Mouse (Mus musculus) forebrain, embryonic 14.5 days (tissue): ENCODE measurements around the gene Fam189a2. TPM values are rescaled to one million over a fixed set of nuclear protein-coding genes. Genes with fewer than 3 reads are reported as not detected.

ENCODE experiments used
- ATAC-seq: fragments of 200-750 bp; cut with Nextera tagmentation; 2 replicates; pipeline ENCODE4 v1.8.0; 2017; ENCODE audit warnings: mild to moderate bottlenecking, moderate library complexity
- DNase-seq: peaks from one replicate; pipeline ENCODE4 v3.0.0-alpha.2; 2015; ENCODE audit warnings: low spot score
- H3K27ac ChIP-seq: fragments of 300-500 bp; sonication (generic); 2 replicates; pipeline ENCODE4 v1.5.1; 2014; ENCODE audit warnings: low read depth, mild to moderate bottlenecking, control low read depth, low read length, moderate library complexity
- H3K27me3 ChIP-seq: fragments of 300-500 bp; sonication (generic); replicated peaks from 2 replicates; pipeline ENCODE4 v1.6.1; 2014; ENCODE audit warnings: low read length, control low read depth, mixed read lengths; ENCODE audit not compliant: control insufficient read depth, insufficient read depth
- H3K36me3 ChIP-seq: fragments of 300-500 bp; sonication (generic); 2 replicates; pipeline ENCODE4 v1.6.1; 2014; ENCODE audit warnings: low read length, control low read depth; ENCODE audit not compliant: control insufficient read depth, insufficient read depth
- H3K4me1 ChIP-seq: fragments of 300-500 bp; sonication (generic); 2 replicates; pipeline ENCODE4 v1.6.1; 2014; ENCODE audit warnings: antibody characterized with exemption, low read length, control low read depth; ENCODE audit not compliant: control insufficient read depth, insufficient read depth
- H3K4me2 ChIP-seq: fragments of 300-500 bp; sonication (generic); 2 replicates; pipeline ENCODE4 v1.6.1; 2014; ENCODE audit warnings: mild to moderate bottlenecking, control low read depth, low read length
- H3K4me3 ChIP-seq: fragments of 300-500 bp; sonication (generic); 2 replicates; pipeline ENCODE4 v1.5.1; 2014; ENCODE audit warnings: low read depth, low read length, control low read depth
- H3K9ac ChIP-seq: fragments of 300-500 bp; sonication (generic); 2 replicates; pipeline ENCODE4 v1.6.1; 2014; ENCODE audit warnings: mild to moderate bottlenecking, low read length, control low read depth, moderate library complexity
- H3K9me3 ChIP-seq: fragments of 300-500 bp; sonication (generic); replicated peaks from 2 replicates; pipeline ENCODE4 v1.6.1; 2016; ENCODE audit warnings: low read length, control low read depth, mixed read lengths; ENCODE audit not compliant: control insufficient read depth
- WGBS: fragments of 180-500 bp; shearing (Covaris S2); extraction: QIAGEN DNeasy Blood & Tissue Kit; methylation state at CpG from one replicate; pipeline ENCODE4 v1.1.7; 2014; 5-methylcytosine and 5-hydroxymethylcytosine counted together
- polyA plus RNA-seq: library from polyadenylated mRNA; unstranded; fragments of >200 nt; fragmentation: Nextera tagmentation; extraction: Ambion mirVana; gene quantifications from 2 replicates; pipeline ENCODE4 v1.2.1, GENCODE M21; 2014

The Fam189a2 gene
- polyA plus RNA-seq, 1 experiment from 2014 or later = 0.80 TPM

GRCm38 (mm10) chr19:24007002-24007637, 23.7 kb downstream of the Fam189a2 start:
- 95% methylated on average over 10 of the region's 10 CpGs for WGBS
- no peak overlapping the region for H3K27ac ChIP-seq
- H3K9me3 ChIP-seq = peaks cover 4% of the 10 kb centered on the region
- no peaks in the 10 kb centered on the region for H3K4me1 ChIP-seq
- no peak for ATAC-seq
- DNase-seq = no peak
- no peak overlapping the region for H3K4me3 ChIP-seq
- no peaks in the 10 kb centered on the region for H3K36me3 ChIP-seq
- H3K27me3 ChIP-seq = no peaks in the 10 kb centered on the region
- H3K9ac ChIP-seq = no peak overlapping the region
- H3K4me2 ChIP-seq = no peak overlapping the region

GRCm38 (mm10) chr19:23995766-23996399, 34.9 kb downstream of the Fam189a2 start:
- Histone ChIP-seq H3K9ac (no peak overlapping the region), H3K27me3 (no peaks in the 10 kb centered on the region), H3K9me3 (no peaks in the 10 kb centered on the region), H3K4me3 (no peak overlapping the region), H3K4me2 (no peak overlapping the region), H3K27ac (no peak overlapping the region), H3K36me3 (no peaks in the 10 kb centered on the region), H3K4me1 (no peaks in the 10 kb centered on the region)
- ATAC-seq = peak; percentile 85; the same call in 1 of the 2 replicates
- peak; percentile 82 for DNase-seq
- 75% methylated on average over 10 of the region's 10 CpGs for WGBS

- no peak for DNase-seq
- Histone ChIP-seq H3K9ac (no peak overlapping the region), H3K27me3 (no peaks in the 10 kb centered on the region), H3K9me3 (no peaks in the 10 kb centered on the region), H3K4me3 (no peak overlapping the region), H3K27ac (no peak overlapping the region), H3K4me1 (no peaks in the 10 kb centered on the region), H3K4me2 (no peak overlapping the region), H3K36me3 (no peaks in the 10 kb centered on the region)
- 93% methylated on average over 4 of the region's 4 CpGs for WGBS
- no peak for ATAC-seq
Observed at GRCm38 (mm10) chr19:23988166-23988565, 42.7 kb downstream of the Fam189a2 start.

- Histone ChIP-seq H3K36me3 (no peaks in the 10 kb centered on the region), H3K4me2 (no peak overlapping the region), H3K4me1 (no peaks in the 10 kb centered on the region), H3K4me3 (no peak overlapping the region), H3K9me3 (no peaks in the 10 kb centered on the region), H3K9ac (no peak overlapping the region), H3K27me3 (no peaks in the 10 kb centered on the region), H3K27ac (no peak overlapping the region)
- 70% methylated on average over 2 of the region's 2 CpGs for WGBS
- ATAC-seq (no peak), DNase-seq (no peak)
Observed at GRCm38 (mm10) chr19:23987291-23987690, 43.5 kb downstream of the Fam189a2 start.

- Histone ChIP-seq H3K4me3 (no peak overlapping the region), H3K4me1 (no peaks in the 10 kb centered on the region), H3K9me3 (no peaks in the 10 kb centered on the region), H3K36me3 (no peaks in the 10 kb centered on the region), H3K27ac (no peak overlapping the region), H3K27me3 (no peaks in the 10 kb centered on the region), H3K9ac (no peak overlapping the region), H3K4me2 (no peak overlapping the region)
- no peak for ATAC-seq
- 69% methylated on average over 6 of the region's 6 CpGs for WGBS
- DNase-seq = no peak
Observed at GRCm38 (mm10) chr19:23984186-23984585, 46.6 kb downstream of the Fam189a2 start.

GRCm38 (mm10) chr19:23980598-23980997, 50.2 kb downstream of the Fam189a2 start:
- Histone ChIP-seq H3K36me3 (no peaks in the 10 kb centered on the region), H3K9ac (no peak overlapping the region), H3K4me3 (no peak overlapping the region), H3K27ac (no peak overlapping the region), H3K4me1 (no peaks in the 10 kb centered on the region), H3K27me3 (no peaks in the 10 kb centered on the region), H3K4me2 (no peak overlapping the region), H3K9me3 (no peaks in the 10 kb centered on the region)
- WGBS = 70% methylated on average over 3 of the region's 3 CpGs
- DNase-seq = no peak
- no peak for ATAC-seq

GRCm38 (mm10) chr19:23977901-23978443, 52.8 kb downstream of the Fam189a2 start:
- no peaks in the 10 kb centered on the region for H3K9me3 ChIP-seq
- no peaks in the 10 kb centered on the region for H3K36me3 ChIP-seq
- no peak overlapping the region for H3K9ac ChIP-seq
- 77% methylated on average over 6 of the region's 6 CpGs for WGBS
- H3K4me3 ChIP-seq = no peak overlapping the region
- DNase-seq (no peak), ATAC-seq (no peak)
- no peaks in the 10 kb centered on the region for H3K27me3 ChIP-seq
- peaks cover 4% of the 10 kb centered on the region for H3K4me1 ChIP-seq
- H3K4me2 ChIP-seq = no peak overlapping the region
- H3K27ac ChIP-seq = no peak overlapping the region

GRCm38 (mm10) chr19:23972881-23973649, 57.8 kb downstream of the Fam189a2 start:
- Histone ChIP-seq H3K27me3 (no peaks in the 10 kb centered on the region), H3K4me3 (no peak overlapping the region), H3K9me3 (no peaks in the 10 kb centered on the region), H3K27ac (no peak overlapping the region), H3K4me1 (peaks cover 8% of the 10 kb centered on the region), H3K4me2 (no peak overlapping the region), H3K36me3 (no peaks in the 10 kb centered on the region), H3K9ac (no peak overlapping the region)
- peak; percentile 84 for ATAC-seq
- 58% methylated on average over 16 of the region's 16 CpGs for WGBS
- DNase-seq = peak; percentile 76
